Mouse (Mus musculus) stomach, embryonic 14.5 days (tissue): ENCODE results near the gene Hoxd4. TPM values are rescaled to one million over a fixed set of nuclear protein-coding genes. Genes with fewer than 3 reads are reported as not detected.
A peak's percentile ranks its signal among the peaks of the same experiment; 100 is the strongest.

Source experiments
- ATAC-seq: fragments of 200-750 bp; cut with Nextera tagmentation; 2 replicates; pipeline ENCODE4 v1.8.0; 2017; ENCODE audit warnings: low read depth, moderate TSS enrichment; ENCODE audit not compliant: insufficient number of reproducible peaks, insufficient read depth, low FRiP score
- H3K27ac ChIP-seq: fragments of 300-500 bp; sonication (generic); 2 replicates; pipeline ENCODE4 v1.5.1; 2014; ENCODE audit warnings: mild to moderate bottlenecking, low read length, moderate library complexity, mixed read lengths
- H3K27me3 ChIP-seq: fragments of 300-500 bp; sonication (generic); 2 replicates; pipeline ENCODE4 v1.6.1; 2014; ENCODE audit warnings: low read length, control low read depth, mixed read lengths; ENCODE audit not compliant: control insufficient read depth, insufficient read depth
- H3K36me3 ChIP-seq: fragments of 300-500 bp; sonication (generic); 2 replicates; pipeline ENCODE4 v1.6.1; 2014; ENCODE audit warnings: mild to moderate bottlenecking, control low read depth, low read length, moderate library complexity, mixed read lengths; ENCODE audit not compliant: control insufficient read depth, insufficient read depth
- H3K4me1 ChIP-seq: fragments of 300-500 bp; sonication (generic); 2 replicates; pipeline ENCODE4 v1.6.1; 2014; ENCODE audit warnings: low read length, control low read depth, mixed read lengths; ENCODE audit not compliant: control insufficient read depth, insufficient read depth
- H3K4me2 ChIP-seq: fragments of 300-500 bp; sonication (generic); replicated peaks from 2 replicates; pipeline ENCODE4 v1.6.1; 2014; ENCODE audit warnings: low read depth, low read length, control low read depth
- H3K4me3 ChIP-seq: fragments of 300-500 bp; sonication (generic); 2 replicates; pipeline ENCODE4 v1.5.1; 2014; ENCODE audit warnings: low read depth, low read length, control low read depth
- H3K9ac ChIP-seq: fragments of 300-500 bp; sonication (generic); replicated peaks from 2 replicates; pipeline ENCODE4 v1.6.1; 2014; ENCODE audit warnings: low read depth, mild to moderate bottlenecking, control low read depth, low read length, moderate library complexity, mixed read lengths
- H3K9me3 ChIP-seq: fragments of 300-500 bp; sonication (generic); 2 replicates; pipeline ENCODE4 v1.6.1; 2016; ENCODE audit warnings: low read depth, low read length, control low read depth; ENCODE audit not compliant: control insufficient read depth
- WGBS: fragments of 180-500 bp; shearing (Covaris S2); extraction: QIAGEN DNeasy Blood & Tissue Kit; methylation state at CpG from one replicate; pipeline ENCODE4 v1.1.7; 2014; 5-methylcytosine and 5-hydroxymethylcytosine counted together
- polyA plus RNA-seq: library from polyadenylated mRNA; unstranded; fragments of >200 nt; fragmentation: Nextera tagmentation; extraction: Ambion mirVana; gene quantifications from 2 replicates; pipeline ENCODE4 v1.2.1, GENCODE M21; 2014

The Hoxd4 gene
- polyA plus RNA-seq, 1 experiment from 2014 or later, result 0.81 TPM

DNA sequence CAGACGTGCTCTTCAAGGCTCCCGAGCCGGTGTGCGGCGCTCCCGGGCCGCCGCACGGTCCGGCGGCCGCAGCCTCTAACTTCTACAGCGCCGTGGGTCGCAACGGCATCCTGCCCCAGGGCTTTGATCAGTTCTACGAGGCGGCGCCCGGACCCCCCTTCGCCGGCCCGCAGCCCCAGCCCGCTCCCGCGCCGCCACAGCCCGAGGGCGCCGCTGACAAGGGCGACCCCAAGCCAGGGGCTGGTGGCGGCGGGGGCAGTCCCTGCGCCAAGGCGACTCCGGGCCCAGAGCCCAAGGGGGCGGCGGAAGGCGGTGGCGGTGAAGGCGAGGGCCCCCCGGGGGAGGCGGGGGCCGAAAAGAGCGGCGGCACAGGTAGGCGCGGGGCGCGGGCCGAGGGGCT is 28.9 kb upstream of the Hoxd4 start:
- Histone ChIP-seq H3K9me3 (no peaks in the 10 kb centered on the region), H3K9ac (no peak overlapping the region), H3K27ac (no peak overlapping the region), H3K4me1 (no peaks in the 10 kb centered on the region), H3K4me3 (peak overlapping the region; percentile 11), H3K27me3 (peaks cover 90% of the 10 kb centered on the region), H3K36me3 (no peaks in the 10 kb centered on the region), H3K4me2 (peak overlapping the region; percentile 23; the same call in 1 of the 2 replicates)
- 0% methylated on average over 50 of the region's 51 CpGs for WGBS
- no peak for ATAC-seq

DNA sequence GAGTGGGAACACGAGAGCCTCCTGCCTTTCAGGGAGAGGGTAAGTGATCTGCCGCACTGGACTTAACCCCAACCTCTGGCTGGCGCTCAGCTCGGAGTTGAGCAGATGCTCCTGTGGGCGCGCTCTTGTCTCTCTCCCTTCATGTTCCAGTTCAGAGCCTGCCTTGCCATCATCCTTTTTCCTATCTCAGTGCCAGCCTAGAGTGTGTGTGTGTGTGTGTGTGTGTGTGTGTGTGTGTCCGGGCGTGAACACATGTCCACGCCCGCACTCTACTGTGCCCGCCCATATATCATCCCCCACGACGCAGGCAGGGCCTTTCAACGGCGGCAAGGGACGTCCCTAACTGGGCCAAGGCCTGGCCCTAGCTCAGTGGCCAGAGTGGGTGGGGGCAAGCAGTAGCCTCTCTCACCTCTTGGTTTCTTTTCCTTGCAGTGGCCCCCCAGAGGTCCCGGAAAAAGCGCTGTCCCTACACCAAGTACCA is 28.2 kb upstream of the Hoxd4 start:
- no peak overlapping the region for H3K4me2 ChIP-seq
- peaks cover 89% of the 10 kb centered on the region for H3K27me3 ChIP-seq
- ATAC-seq, result no peak
- 3% methylated on average over 18 of the region's 18 CpGs for WGBS
- H3K4me3 ChIP-seq, result no peak overlapping the region
- no peaks in the 10 kb centered on the region for H3K36me3 ChIP-seq
- H3K27ac ChIP-seq, result no peak overlapping the region
- H3K9ac ChIP-seq, result no peak overlapping the region
- H3K9me3 ChIP-seq, result no peaks in the 10 kb centered on the region
- no peaks in the 10 kb centered on the region for H3K4me1 ChIP-seq

DNA sequence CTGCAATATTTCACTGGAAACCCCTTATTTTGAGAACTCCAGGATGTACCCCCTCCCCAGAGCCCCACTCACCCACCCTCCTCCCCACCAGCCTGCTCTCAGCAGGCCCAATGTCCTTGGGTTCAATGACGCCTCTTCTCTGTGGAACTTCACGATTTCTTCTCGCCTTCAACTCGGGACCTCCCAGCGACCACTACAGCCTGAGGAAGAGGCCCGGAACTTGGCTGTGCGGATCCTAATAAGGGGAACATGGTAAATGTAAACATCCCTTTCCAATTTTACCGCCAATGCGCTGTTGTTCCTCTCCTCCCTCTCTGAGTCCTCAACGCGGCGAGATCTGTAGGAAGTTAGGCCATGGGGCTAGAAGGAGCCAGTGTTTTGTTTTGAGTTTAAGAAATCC is 27.6 kb upstream of the Hoxd4 start:
- Histone ChIP-seq H3K27me3 (peaks cover 85% of the 10 kb centered on the region), H3K9me3 (no peaks in the 10 kb centered on the region), H3K27ac (no peak overlapping the region), H3K9ac (no peak overlapping the region), H3K4me3 (no peak overlapping the region), H3K36me3 (no peaks in the 10 kb centered on the region), H3K4me2 (no peak overlapping the region), H3K4me1 (no peaks in the 10 kb centered on the region)
- 1% methylated on average over 12 of the region's 12 CpGs for WGBS
- ATAC-seq, result no peak

DNA sequence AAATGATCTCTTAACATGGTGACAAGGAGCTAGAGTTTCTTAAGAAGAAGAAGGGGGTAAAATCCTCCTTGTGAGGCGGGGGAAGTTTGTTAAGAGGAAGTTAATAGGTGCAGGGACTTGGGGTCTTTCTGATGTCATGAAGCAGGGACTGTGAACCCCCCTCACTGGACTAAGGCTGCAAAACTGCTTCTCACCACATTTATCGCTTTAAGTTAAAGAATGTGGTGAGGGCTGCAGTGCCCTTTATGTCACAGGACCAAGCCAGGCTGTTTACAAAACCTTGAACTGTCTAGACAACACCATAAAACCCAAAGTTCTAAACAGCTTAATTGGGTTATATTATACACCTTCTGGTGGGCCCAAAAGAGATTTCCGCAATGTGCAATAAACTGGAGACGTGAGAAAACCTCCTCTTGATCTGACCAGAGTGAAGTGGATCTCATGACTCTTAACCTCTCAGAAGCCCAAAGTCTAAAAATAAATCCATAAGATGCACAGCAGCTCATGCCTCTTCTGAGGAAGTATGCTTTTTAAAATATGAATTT is 26.6 kb upstream of the Hoxd4 start:
- H3K27ac ChIP-seq, result no peak overlapping the region
- no peaks in the 10 kb centered on the region for H3K36me3 ChIP-seq
- no peak overlapping the region for H3K4me2 ChIP-seq
- H3K4me1 ChIP-seq, result no peaks in the 10 kb centered on the region
- no peak overlapping the region for H3K9ac ChIP-seq
- no peak overlapping the region for H3K4me3 ChIP-seq
- 7% methylated on average over 4 of the region's 4 CpGs for WGBS
- no peaks in the 10 kb centered on the region for H3K9me3 ChIP-seq
- H3K27me3 ChIP-seq, result peaks cover 85% of the 10 kb centered on the region
- ATAC-seq, result no peak

DNA sequence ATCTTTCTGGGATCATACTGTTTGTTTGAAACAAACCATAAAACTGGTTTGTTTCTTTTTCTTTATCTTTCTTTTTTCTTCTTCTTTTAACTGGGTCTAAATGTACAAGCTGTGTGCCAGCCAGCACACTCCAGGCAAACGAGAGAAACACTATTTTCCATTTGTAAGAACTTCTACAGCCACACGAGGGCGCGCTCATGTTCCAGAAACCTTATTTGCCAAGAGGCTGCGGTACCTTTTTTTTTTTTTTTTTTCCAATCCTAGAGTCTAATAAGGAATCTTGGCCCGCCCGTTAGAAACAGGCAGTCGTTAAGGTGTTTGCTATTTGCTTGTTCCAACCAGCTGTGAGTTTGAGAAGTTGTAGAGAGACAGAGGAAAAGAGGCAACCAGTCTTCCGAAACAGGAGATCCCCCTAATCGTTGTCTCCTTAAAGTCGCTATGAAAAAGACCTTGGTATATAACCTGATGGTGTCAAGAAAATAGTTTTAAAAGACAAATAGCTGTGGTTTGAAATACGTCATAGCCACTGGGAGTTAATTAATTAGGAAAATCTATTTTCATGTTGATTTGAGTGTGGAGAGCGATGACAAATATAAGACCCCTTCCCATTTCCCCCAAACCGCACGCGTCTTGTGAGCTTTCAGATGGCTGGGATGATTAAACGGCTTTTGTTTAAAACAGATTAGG is 25.3 kb upstream of the Hoxd4 start:
- Histone ChIP-seq H3K36me3 (no peaks in the 10 kb centered on the region), H3K4me3 (no peak overlapping the region), H3K9ac (no peak overlapping the region), H3K4me1 (no peaks in the 10 kb centered on the region), H3K4me2 (no peak overlapping the region), H3K27ac (no peak overlapping the region), H3K27me3 (peaks cover 79% of the 10 kb centered on the region), H3K9me3 (no peaks in the 10 kb centered on the region)
- 8% methylated on average over 17 of the region's 17 CpGs for WGBS
- no peak for ATAC-seq

DNA sequence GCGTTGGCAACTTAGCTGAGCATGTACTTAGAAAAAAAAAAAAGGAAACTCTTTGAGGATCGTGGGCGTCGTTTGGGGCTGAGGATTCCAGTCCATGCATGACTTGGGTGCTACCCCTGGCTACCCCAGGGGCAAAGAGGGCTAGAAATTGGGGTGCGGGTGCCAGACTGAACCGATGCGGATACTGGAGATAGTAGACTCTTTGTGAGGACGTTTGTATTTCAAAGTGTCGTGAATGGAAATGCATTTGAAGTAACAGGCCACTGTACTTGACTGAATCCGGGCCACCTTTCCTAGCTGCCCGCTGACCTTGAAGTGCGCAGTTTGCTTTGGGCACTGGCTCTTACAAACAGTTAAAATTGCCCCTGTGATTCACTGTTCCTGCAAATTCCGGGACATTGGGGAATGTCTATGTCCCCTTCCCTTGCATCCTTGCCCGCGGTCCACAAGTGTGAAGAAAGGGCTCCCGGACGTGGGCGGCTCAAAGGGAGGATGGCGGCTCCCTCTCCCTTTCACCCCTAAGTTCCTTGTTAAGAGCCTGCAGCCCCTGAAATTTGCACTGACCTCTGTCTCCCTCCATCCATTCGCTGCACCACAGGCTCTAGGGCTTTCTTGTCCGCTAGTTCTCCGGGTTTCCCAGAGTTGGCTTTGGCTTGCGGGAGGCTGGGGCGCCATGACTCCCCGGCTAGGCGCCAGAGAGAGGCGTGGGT is 24.6 kb upstream of the Hoxd4 start:
- H3K4me1 ChIP-seq, result no peaks in the 10 kb centered on the region
- H3K9ac ChIP-seq, result no peak overlapping the region
- H3K9me3 ChIP-seq, result no peaks in the 10 kb centered on the region
- no peak for ATAC-seq
- no peaks in the 10 kb centered on the region for H3K36me3 ChIP-seq
- H3K4me2 ChIP-seq, result no peak overlapping the region
- peaks cover 79% of the 10 kb centered on the region for H3K27me3 ChIP-seq
- H3K4me3 ChIP-seq, result no peak overlapping the region
- under 1% methylated on average over 27 of the region's 27 CpGs for WGBS
- H3K27ac ChIP-seq, result no peak overlapping the region

DNA sequence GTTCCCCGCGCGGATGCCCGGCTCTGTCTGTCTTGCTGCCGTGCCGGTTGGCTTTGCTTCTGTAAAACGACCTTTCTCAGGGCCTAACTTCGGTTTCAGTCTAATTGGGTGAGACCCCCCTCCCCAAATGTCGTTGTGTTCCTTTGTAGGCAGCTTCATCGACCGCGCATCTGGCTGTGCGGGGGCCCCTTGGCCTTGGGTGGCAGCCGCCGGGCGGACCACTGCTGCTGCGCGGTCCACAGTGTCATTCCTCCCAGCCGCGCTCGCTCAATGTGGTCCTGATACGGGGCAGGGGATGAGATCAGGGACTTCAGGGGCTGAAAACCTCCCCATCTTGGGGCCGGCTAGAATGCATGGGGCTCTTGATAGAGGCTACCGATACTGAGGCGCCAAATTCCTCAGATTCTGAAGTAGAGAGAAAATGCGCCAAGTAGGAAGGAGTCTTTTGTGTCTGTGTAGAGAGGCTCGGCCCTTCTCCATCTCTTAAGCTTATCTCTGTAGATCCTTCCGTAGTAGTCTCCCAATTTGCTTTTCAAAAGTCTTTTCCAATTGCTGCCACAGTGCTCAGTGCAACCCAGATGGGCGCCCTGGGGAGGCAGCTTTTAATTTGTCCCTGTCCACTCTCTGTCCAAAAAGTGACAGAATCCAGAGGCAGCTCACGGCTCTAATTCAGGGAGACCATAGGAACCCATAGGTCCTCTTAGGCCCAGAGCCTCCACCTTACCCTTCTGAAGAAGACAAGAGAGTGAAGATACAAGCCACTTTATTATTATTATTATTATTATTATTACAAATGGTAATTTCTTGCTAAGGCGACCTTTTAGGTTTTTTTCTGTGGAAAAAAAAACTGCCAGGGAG is 23.8 kb upstream of the Hoxd4 start:
- WGBS, result 1% methylated on average over 31 of the region's 31 CpGs
- Histone ChIP-seq H3K9me3 (no peaks in the 10 kb centered on the region), H3K4me2 (no peak overlapping the region), H3K27ac (no peak overlapping the region), H3K27me3 (peaks cover 77% of the 10 kb centered on the region), H3K36me3 (no peaks in the 10 kb centered on the region), H3K9ac (no peak overlapping the region), H3K4me1 (no peaks in the 10 kb centered on the region), H3K4me3 (no peak overlapping the region)
- no peak for ATAC-seq
